Mouse (Mus musculus) MEL (cell line): ENCODE results near the gene Ube2j1.

Experiments used
- CHD2 ChIP-seq: IDR thresholded peaks from 2 replicates; pipeline ENCODE4 v1.6.1; 2011; ENCODE audit warnings: low read length, improper control_type of control experiment
- CTCF ChIP-seq, 3 experiments: IDR thresholded peaks in 2 of 3; conservative IDR thresholded peaks in 1 of 3; 2 replicates each; pipeline ENCODE4 v1.5.1; 2011 to 2012; ENCODE audit warnings: low read length in 3 of 3, low read depth in 2 of 3, mild to moderate bottlenecking in 2 of 3, improper control_type of control experiment in 1 of 3, inconsistent platforms in 1 of 3, mixed read lengths in 1 of 3, moderate library complexity in 1 of 3; ENCODE audit not compliant: control insufficient read depth in 1 of 3, insufficient read depth in 1 of 3, poor library complexity in 1 of 3, severe bottlenecking in 1 of 3
- EP300 ChIP-seq, 2 experiments: IDR thresholded peaks; 2 replicates each; pipeline ENCODE4 v1.6.1; 2011; ENCODE audit warnings: improper control_type of control experiment in 2 of 2, low read length in 2 of 2, low read depth in 1 of 2, mild to moderate bottlenecking in 1 of 2
- GABPA ChIP-seq: IDR thresholded peaks from 2 replicates; pipeline ENCODE4 v1.6.1; 2012; ENCODE audit warnings: low read depth, mild to moderate bottlenecking, inconsistent platforms, low read length, improper control_type of control experiment, moderate library complexity
- MYC ChIP-seq: IDR thresholded peaks from 2 replicates; pipeline ENCODE4 v1.6.1; 2011; ENCODE audit warnings: low read depth, mild to moderate bottlenecking, low read length, improper control_type of control experiment, moderate library complexity
- NELFE ChIP-seq: IDR thresholded peaks from 2 replicates; pipeline ENCODE4 v1.6.1; 2011; ENCODE audit warnings: low read depth, low read length, improper control_type of control experiment
- POLR2A ChIP-seq, 2 experiments: IDR thresholded peaks; 2 replicates each; pipeline ENCODE4 v1.6.1; 2011 to 2012; ENCODE audit warnings: low read length in 2 of 2, mild to moderate bottlenecking in 2 of 2, control low read depth in 1 of 2, improper control_type of control experiment in 1 of 2, low read depth in 1 of 2, moderate library complexity in 1 of 2; ENCODE audit not compliant: control insufficient read depth in 1 of 2, insufficient read depth in 1 of 2, poor library complexity in 1 of 2
- POLR2AphosphoS5 ChIP-seq: IDR thresholded peaks from 2 replicates; pipeline ENCODE4 v1.6.1; 2012; ENCODE audit warnings: low read depth, borderline replicate concordance, mild to moderate bottlenecking, inconsistent platforms, low read length, moderate library complexity, mixed read lengths
- SMC3 ChIP-seq: IDR thresholded peaks from 2 replicates; pipeline ENCODE4 v1.6.1; 2011; ENCODE audit warnings: low read depth, low read length, improper control_type of control experiment
- TAL1 ChIP-seq: IDR thresholded peaks from 2 replicates; pipeline ENCODE4 v1.6.1; 2012; ENCODE audit warnings: mild to moderate bottlenecking, inconsistent platforms, low read length, moderate library complexity, mixed read lengths
- UBTF ChIP-seq: IDR thresholded peaks from 2 replicates; pipeline ENCODE4 v1.6.1; 2012; ENCODE audit warnings: low read depth, mild to moderate bottlenecking, inconsistent platforms, low read length, improper control_type of control experiment, moderate library complexity, borderline replicate concordance; ENCODE audit not compliant: insufficient read depth
- ZKSCAN1 ChIP-seq: IDR thresholded peaks from 2 replicates; pipeline ENCODE4 v1.6.1; 2012; ENCODE audit warnings: low read depth, mild to moderate bottlenecking, inconsistent platforms, low read length, improper control_type of control experiment, moderate library complexity
- ZMIZ1 ChIP-seq: IDR thresholded peaks from 2 replicates; pipeline ENCODE4 v1.6.1; 2012; ENCODE audit warnings: low read depth, mild to moderate bottlenecking, inconsistent platforms, low read length, improper control_type of control experiment, moderate library complexity

DNA sequence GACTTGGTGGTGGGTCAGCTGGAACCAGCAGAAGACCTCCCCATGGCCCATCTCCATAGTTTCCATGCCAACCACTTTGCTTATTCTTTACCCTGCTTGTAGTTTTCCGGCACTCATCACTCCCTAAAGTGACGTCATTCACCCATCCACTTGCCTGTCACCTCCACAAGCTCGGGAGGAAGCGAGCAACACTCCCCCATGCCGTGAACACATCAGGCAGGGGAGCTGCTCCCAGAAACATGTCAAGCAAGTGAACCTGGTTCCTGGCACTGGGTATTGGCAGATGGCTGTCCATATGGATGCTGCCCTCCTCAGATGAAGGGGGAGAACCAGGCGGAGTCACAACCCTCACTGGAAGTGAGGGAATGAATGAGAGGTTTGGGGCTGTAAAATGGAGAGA lies 37.7 kb downstream of the Ube2j1 start:
- TF ChIP-seq CTCF (IDR thresholded peaks at IDR 0.05 in 2 of 3, conservative IDR thresholded peaks at IDR 0.05 in 1 of 3; ENCODE audit: control insufficient read depth in 1 of 3, insufficient read depth in 1 of 3, low read depth in 2 of 3, low read length in 3 of 3, poor library complexity in 1 of 3, severe bottlenecking in 1 of 3) (no peak), POLR2AphosphoS5 (no peak), EP300 (IDR thresholded peaks at IDR 0.05; ENCODE audit: low read depth in 1 of 2, low read length in 2 of 2) (no peak), ZMIZ1 (no peak), GABPA (no peak), ZKSCAN1 (no peak), POLR2A (IDR thresholded peaks at IDR 0.05; ENCODE audit: control insufficient read depth in 1 of 2, insufficient read depth in 1 of 2, low read depth in 1 of 2, low read length in 2 of 2, poor library complexity in 1 of 2) (no peak), UBTF (no peak), TAL1 (no peak), MYC (no peak), CHD2 (no peak), NELFE (no peak), SMC3 (no peak)
